Mouse (Mus musculus) midbrain, embryonic 10.5 days (tissue): ENCODE results near the gene Sstr4. TPM values are rescaled to one million over a fixed set of nuclear protein-coding genes. Genes with fewer than 3 reads are reported as not detected.

Source experiments
- DNase-seq: peaks from one replicate; pipeline ENCODE4 v3.0.0-alpha.2; 2017; ENCODE audit warnings: low spot score
- H3K27ac ChIP-seq: fragments of 300-500 bp; sonication (generic); replicated peaks from 2 replicates; pipeline ENCODE4 v1.5.1; 2016; ENCODE audit warnings: mild to moderate bottlenecking
- H3K27me3 ChIP-seq: fragments of 300-500 bp; sonication (generic); 2 replicates; pipeline ENCODE4 v1.6.1; 2016; ENCODE audit warnings: low read depth, mild to moderate bottlenecking; ENCODE audit not compliant: poor library complexity, severe bottlenecking
- H3K36me3 ChIP-seq: fragments of 300-500 bp; sonication (generic); 2 replicates; pipeline ENCODE4 v1.6.1; 2016; ENCODE audit warnings: mild to moderate bottlenecking, moderate library complexity
- H3K4me1 ChIP-seq: fragments of 300-500 bp; sonication (generic); 2 replicates; pipeline ENCODE4 v1.6.1; 2016
- H3K4me3 ChIP-seq: fragments of 300-500 bp; sonication (generic); 2 replicates; pipeline ENCODE4 v1.5.1; 2016; ENCODE audit warnings: mild to moderate bottlenecking, moderate library complexity
- H3K9me3 ChIP-seq: fragments of 300-500 bp; sonication (generic); replicated peaks from 2 replicates; pipeline ENCODE4 v1.6.1; 2016; ENCODE audit warnings: mild to moderate bottlenecking
- WGBS: fragments of 180-500 bp; shearing (Covaris S2); methylation state at CpG from one replicate; pipeline ENCODE4 v1.1.7; 2016; 5-methylcytosine and 5-hydroxymethylcytosine counted together
- polyA plus RNA-seq: library from polyadenylated mRNA; unstranded; fragments of >200 nt; fragmentation: Nextera tagmentation; extraction: Ambion mirVana; gene quantifications from 2 replicates; pipeline ENCODE4 v1.2.1, GENCODE M21; 2016

The Sstr4 gene
- polyA plus RNA-seq, 1 experiment from 2014 or later, result 0.51 TPM

- H3K27ac ChIP-seq, result no peak overlapping the region
- no peaks in the 10 kb centered on the region for H3K27me3 ChIP-seq
- no peak overlapping the region for H3K4me3 ChIP-seq
- H3K4me1 ChIP-seq, result no peaks in the 10 kb centered on the region
- peak; percentile 64 for DNase-seq
- no peaks in the 10 kb centered on the region for H3K36me3 ChIP-seq
- no peaks in the 10 kb centered on the region for H3K9me3 ChIP-seq
- 77% methylated on average over 10 of the region's 10 CpGs for WGBS
These were observed 19.6 kb upstream of the Sstr4 start for GRCm38 (mm10) chr2:148375326-148376150.

- WGBS, result 94% methylated on average over 1 of the region's 1 CpGs
- H3K36me3 ChIP-seq, result no peaks in the 10 kb centered on the region
- no peaks in the 10 kb centered on the region for H3K9me3 ChIP-seq
- no peak overlapping the region for H3K4me3 ChIP-seq
- H3K27ac ChIP-seq, result no peak overlapping the region
- H3K27me3 ChIP-seq, result no peaks in the 10 kb centered on the region
- no peaks in the 10 kb centered on the region for H3K4me1 ChIP-seq
- no peak for DNase-seq
These were observed 16.3 kb upstream of the Sstr4 start for GRCm38 (mm10) chr2:148378817-148379342.

- no peak for DNase-seq
- Histone ChIP-seq H3K27ac (no peak overlapping the region), H3K4me1 (no peaks in the 10 kb centered on the region), H3K9me3 (no peaks in the 10 kb centered on the region), H3K36me3 (no peaks in the 10 kb centered on the region), H3K4me3 (no peak overlapping the region), H3K27me3 (no peaks in the 10 kb centered on the region)
- WGBS, result 85% methylated on average over 1 of the region's 1 CpGs
These were observed 15.2 kb upstream of the Sstr4 start for GRCm38 (mm10) chr2:148379899-148380413.

GRCm38 (mm10) chr2:148381076-148381475 lies 14.1 kb upstream of the Sstr4 start:
- DNase-seq, result no peak
- Histone ChIP-seq H3K27ac (no peak overlapping the region), H3K36me3 (no peaks in the 10 kb centered on the region), H3K4me1 (no peaks in the 10 kb centered on the region), H3K27me3 (no peaks in the 10 kb centered on the region), H3K9me3 (no peaks in the 10 kb centered on the region), H3K4me3 (no peak overlapping the region)
- 86% methylated on average over 2 of the region's 2 CpGs for WGBS

- Histone ChIP-seq H3K27me3 (no peaks in the 10 kb centered on the region), H3K9me3 (no peaks in the 10 kb centered on the region), H3K27ac (no peak overlapping the region), H3K4me3 (no peak overlapping the region), H3K36me3 (no peaks in the 10 kb centered on the region), H3K4me1 (no peaks in the 10 kb centered on the region)
- no peak for DNase-seq
- 80% methylated on average over 3 of the region's 3 CpGs for WGBS
These were observed 8.7 kb upstream of the Sstr4 start for GRCm38 (mm10) chr2:148386476-148386875.

GRCm38 (mm10) chr2:148386927-148387326 lies 8.2 kb upstream of the Sstr4 start:
- DNase-seq, result no peak
- Histone ChIP-seq H3K4me3 (no peak overlapping the region), H3K9me3 (no peaks in the 10 kb centered on the region), H3K27ac (no peak overlapping the region), H3K4me1 (no peaks in the 10 kb centered on the region), H3K27me3 (no peaks in the 10 kb centered on the region), H3K36me3 (no peaks in the 10 kb centered on the region)
- WGBS, result 92% methylated on average over 2 of the region's 2 CpGs

- WGBS, result 75% methylated on average over 6 of the region's 6 CpGs
- H3K36me3 ChIP-seq, result no peaks in the 10 kb centered on the region
- 0 out of 2 replicates have a peak, but pooled peaks cover under 1% of the 10 kb centered on the region for H3K27me3 ChIP-seq
- no peaks in the 10 kb centered on the region for H3K9me3 ChIP-seq
- H3K27ac ChIP-seq, result no peak overlapping the region
- DNase-seq, result no peak
- H3K4me3 ChIP-seq, result no peak overlapping the region
- H3K4me1 ChIP-seq, result no peaks in the 10 kb centered on the region
These were observed 7.2 kb upstream of the Sstr4 start for GRCm38 (mm10) chr2:148387652-148388581.

GRCm38 (mm10) chr2:148393149-148393548 lies 2.0 kb upstream of the Sstr4 start:
- Histone ChIP-seq H3K27ac (no peak overlapping the region), H3K36me3 (no peaks in the 10 kb centered on the region), H3K4me1 (peaks cover 15% of the 10 kb centered on the region), H3K4me3 (no peak overlapping the region), H3K9me3 (no peaks in the 10 kb centered on the region), H3K27me3 (peaks cover 50% of the 10 kb centered on the region)
- WGBS, result 79% methylated on average over 1 of the region's 1 CpGs
- DNase-seq, result no peak

GRCm38 (mm10) chr2:148393846-148394245 lies 1.3 kb upstream of the Sstr4 start:
- DNase-seq, result no peak
- Histone ChIP-seq H3K36me3 (no peaks in the 10 kb centered on the region), H3K4me1 (peaks cover 15% of the 10 kb centered on the region), H3K27ac (no peak overlapping the region), H3K9me3 (no peaks in the 10 kb centered on the region), H3K27me3 (peaks cover 50% of the 10 kb centered on the region), H3K4me3 (no peak overlapping the region)

GRCm38 (mm10) chr2:148396209-148396608 lies 1.1 kb downstream of the Sstr4 start:
- Histone ChIP-seq H3K4me1 (peaks cover 15% of the 10 kb centered on the region), H3K9me3 (no peaks in the 10 kb centered on the region), H3K36me3 (no peaks in the 10 kb centered on the region), H3K27ac (no peak overlapping the region), H3K27me3 (peaks cover 50% of the 10 kb centered on the region), H3K4me3 (peak overlapping the region; percentile 62; the same call in 1 of the 2 replicates)
- WGBS, result 70% methylated on average over 10 of the region's 10 CpGs
- DNase-seq, result no peak

- Histone ChIP-seq H3K27ac (no peak overlapping the region), H3K4me1 (peaks cover 15% of the 10 kb centered on the region), H3K36me3 (no peaks in the 10 kb centered on the region), H3K27me3 (peaks cover 50% of the 10 kb centered on the region), H3K4me3 (no peak overlapping the region), H3K9me3 (no peaks in the 10 kb centered on the region)
- 76% methylated on average over 11 of the region's 11 CpGs for WGBS
- no peak for DNase-seq
These were observed 2.1 kb downstream of the Sstr4 start for GRCm38 (mm10) chr2:148397015-148397783.

- peaks cover 15% of the 10 kb centered on the region for H3K4me1 ChIP-seq
- no peaks in the 10 kb centered on the region for H3K9me3 ChIP-seq
- 83% methylated on average over 1 of the region's 1 CpGs for WGBS
- DNase-seq, result no peak
- no peak overlapping the region for H3K27ac ChIP-seq
- no peaks in the 10 kb centered on the region for H3K36me3 ChIP-seq
- H3K4me3 ChIP-seq, result no peak overlapping the region
- peaks cover 50% of the 10 kb centered on the region for H3K27me3 ChIP-seq
These were observed 2.6 kb downstream of the Sstr4 start for GRCm38 (mm10) chr2:148397784-148398100.
